Mouse (Mus musculus) spleen, postnatal 14 days (tissue): ENCODE measurements at regions not wholly inside any gene's neighbourhood (a gene's known extent, or its start where the extent isn't known, plus 50 kb on each side); places are given as distances from the start of the nearest gene placed in this dataset.

Experiments used
- DNase-seq, 2 experiments: peaks; one replicate each; pipeline ENCODE4 v3.0.0; 2021 to 2022; ENCODE audit warnings: low spot score in 2 of 2

GRCm38 (mm10) chr16:95886131-95886530 lies 104.6 kb downstream of the Psmg1 start:
- no peak for DNase-seq

GRCm38 (mm10) chr16:95873297-95873696 lies 117.5 kb downstream of the Psmg1 start:
- DNase-seq = no peak

- no peak for DNase-seq
Observed at GRCm38 (mm10) chr16:95872436-95872835, 118.3 kb downstream of the Psmg1 start.

GRCm38 (mm10) chr16:95870291-95870690 lies 120.5 kb downstream of the Psmg1 start:
- no peak for DNase-seq

DNA sequence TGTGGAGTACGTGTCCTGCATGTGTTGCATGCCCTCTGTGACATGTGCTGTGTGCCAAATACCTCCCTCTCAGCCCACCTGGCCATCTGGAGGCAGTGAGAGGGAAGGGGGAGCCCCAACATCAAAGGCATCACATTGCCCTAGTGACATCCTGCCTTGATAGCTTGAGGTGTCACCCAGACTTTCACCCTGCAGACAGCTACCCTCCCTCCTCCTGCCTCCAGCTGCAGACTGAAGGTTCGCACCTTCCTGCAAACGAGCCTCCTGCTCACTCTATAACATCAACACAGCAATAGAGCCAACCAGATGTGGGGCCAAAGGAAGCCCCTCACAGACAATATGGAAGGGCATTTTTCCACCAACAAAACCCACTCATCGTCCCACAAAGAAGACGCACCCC lies 121.3 kb downstream of the Psmg1 start:
- no peak for DNase-seq

- DNase-seq = no peak
Observed at GRCm38 (mm10) chr16:95868896-95869295, 121.9 kb downstream of the Psmg1 start.

DNA sequence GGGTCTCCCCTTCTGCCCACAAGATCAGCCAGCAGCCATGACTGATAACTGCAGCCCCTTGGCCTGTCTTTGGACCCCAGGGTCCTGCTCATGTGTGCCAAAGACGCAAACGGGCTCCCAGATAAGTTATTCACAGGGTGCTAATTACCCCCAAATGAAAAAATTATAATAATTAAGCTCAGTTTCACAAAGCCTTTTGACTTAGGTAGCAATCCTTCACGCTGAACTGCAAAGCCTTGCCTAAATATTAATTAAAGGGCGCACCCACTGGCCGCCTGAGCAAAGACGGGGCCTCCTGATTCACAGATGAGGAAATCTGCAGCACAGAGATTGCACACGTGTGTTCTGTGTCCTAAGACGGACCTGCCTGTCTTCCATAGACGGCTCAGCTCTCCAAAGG lies 123.2 kb downstream of the Psmg1 start:
- DNase-seq = no peak

DNA sequence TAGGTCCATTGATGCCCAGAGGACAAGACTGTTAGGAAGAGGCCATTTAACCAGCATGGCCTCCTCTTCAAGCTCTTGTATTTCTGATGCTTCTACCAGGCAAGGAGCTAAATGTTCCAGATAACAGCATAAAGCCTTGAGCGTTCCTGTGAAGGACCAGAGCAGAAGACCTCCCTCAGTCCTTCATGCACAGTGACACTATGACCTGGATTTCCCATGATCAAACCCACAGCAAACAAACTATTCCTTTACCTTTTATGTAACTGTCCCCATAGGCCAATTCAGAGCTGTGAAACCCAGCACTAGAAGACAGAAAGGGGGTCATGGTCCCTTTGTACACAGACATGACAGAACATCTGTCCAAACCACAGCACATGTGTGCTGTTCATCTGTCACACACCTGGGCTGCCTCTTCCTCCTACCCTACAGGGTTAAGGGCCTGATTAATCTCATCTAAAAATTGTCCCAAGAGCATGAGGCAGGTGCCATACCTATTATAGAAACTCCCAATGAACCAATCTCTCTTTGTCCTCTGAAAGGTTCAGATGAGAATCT lies 123.8 kb downstream of the Psmg1 start:
- DNase-seq = no peak

DNA sequence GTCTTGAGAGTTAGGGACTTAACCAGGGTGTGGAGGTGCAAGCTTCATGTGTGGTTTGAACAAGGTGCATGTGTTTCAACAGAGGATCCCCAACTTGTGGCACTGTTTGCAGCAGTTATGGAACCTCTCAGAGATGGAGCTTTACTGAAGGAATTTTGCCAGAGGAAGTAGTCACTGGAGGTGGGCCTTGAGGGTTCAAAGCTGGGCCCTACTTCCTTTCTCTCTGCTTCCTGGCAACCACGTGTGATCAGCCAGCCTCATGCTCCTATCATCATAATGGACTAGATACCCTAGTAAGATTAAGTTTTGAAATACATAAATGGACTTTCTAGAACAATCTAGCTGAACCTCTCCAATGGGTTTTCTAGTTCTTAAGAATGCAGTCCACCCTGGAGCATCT lies 125.2 kb downstream of the Psmg1 start:
- no peak for DNase-seq

DNA sequence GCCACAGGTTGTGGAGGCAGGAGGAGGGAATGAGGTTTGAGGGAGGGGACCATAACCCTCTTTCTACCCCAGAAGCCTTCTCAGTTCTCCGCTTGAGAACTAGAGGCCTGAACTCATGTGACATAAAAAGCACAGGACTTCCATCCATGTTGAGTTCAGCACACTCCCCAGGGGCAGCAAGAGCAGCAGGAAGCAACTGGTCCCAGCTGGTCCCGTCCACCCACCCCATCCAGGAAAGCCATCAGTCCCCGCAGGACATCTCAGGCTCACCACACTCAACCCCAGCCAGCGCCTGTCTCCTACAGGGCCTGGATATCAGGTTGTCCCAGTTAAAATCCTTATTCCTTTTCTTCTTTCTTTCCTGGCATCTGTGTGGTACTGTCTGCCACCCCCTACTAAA lies 126.1 kb downstream of the Psmg1 start:
- DNase-seq = no peak

GRCm38 (mm10) chr16:95864106-95864505 lies 126.7 kb downstream of the Psmg1 start:
- no peak for DNase-seq

DNA sequence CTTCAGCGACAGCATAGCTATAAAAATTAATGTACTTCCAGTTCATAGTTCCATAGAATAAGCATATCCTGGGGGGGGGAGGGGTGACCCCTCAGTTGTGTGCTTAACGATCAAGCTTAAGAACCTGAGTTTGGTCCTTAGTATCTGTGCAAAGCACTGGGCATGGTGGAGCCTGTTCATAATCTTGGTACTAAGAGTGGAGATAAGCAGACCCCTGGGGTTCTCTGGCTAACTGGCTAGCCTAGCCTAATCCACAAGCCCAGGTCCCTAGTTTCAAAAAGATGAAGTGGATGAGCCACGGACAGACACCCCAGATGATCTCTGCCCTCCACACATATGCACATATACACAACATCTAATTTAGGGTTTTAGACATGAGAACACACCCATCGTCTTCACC lies 127.2 kb downstream of the Psmg1 start:
- no peak for DNase-seq

GRCm38 (mm10) chr16:95862621-95863020 lies 128.1 kb downstream of the Psmg1 start:
- no peak for DNase-seq

DNA sequence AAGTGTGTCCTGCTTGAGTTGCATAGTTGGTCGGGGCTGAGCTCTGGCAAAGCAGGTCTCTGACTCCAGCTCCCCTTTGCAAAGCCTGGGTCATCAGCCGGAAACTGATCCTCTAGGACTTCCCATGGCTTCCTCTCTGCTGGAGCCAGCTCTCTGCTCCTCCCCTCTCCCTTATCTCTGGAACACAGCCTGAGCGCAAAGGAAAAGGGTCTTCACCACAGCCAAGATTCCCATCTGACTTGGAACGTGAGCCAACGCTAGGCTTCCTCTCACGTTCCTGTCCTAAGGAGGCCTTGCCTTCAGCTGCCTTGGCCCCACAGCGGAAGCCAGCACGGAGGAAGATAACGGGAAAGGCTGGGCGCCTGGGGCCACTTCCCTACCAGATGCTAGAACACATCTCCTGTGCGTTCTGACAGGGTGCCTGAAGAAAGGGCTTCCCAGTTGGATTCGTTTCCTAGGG lies 129.5 kb downstream of the Psmg1 start:
- DNase-seq = no peak

DNA sequence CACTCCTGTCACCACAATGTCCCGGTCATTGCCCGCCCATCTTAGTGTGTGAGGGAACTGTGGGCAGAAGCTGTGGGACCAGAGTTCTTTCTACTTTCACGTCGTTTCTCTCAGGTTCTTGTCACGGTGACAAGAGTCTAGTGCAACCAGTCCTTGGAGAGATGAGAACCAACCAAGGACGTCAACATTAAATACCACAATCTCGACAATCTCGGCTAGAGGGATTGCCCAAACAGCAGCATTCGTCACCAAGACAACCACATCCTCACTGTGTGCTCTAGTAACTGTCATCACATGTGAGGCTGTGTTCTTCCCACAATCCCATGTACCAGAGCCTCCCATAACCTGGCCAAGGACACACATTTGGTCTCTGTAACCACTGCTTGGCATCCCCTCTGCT lies 129.9 kb downstream of the Psmg1 start:
- DNase-seq = no peak

- DNase-seq = no peak
Observed at GRCm38 (mm10) chr16:95860111-95860510, 130.6 kb downstream of the Psmg1 start.

DNA sequence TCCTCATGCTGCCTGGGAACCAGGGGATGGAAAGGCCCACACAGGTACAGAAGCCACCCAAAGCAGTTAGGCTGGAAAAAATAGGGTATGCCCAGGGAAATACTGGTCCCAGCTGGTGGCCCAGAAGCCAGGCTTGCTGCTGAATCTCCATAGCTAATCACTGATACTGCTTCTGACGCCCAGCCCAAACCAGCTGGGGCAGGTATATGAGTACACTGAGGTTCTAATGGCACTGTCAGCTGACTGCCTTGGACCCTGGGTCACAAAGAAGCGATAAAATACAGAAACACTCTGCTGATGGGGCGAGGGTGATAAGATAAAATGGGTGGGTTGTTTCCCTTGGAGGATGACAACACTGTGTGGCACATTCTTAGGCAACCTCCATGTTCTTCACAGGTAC lies 133.4 kb downstream of the Psmg1 start:
- DNase-seq = no peak

- DNase-seq = no peak
Observed at GRCm38 (mm10) chr16:95855230-95855629, 135.5 kb downstream of the Psmg1 start.

DNA sequence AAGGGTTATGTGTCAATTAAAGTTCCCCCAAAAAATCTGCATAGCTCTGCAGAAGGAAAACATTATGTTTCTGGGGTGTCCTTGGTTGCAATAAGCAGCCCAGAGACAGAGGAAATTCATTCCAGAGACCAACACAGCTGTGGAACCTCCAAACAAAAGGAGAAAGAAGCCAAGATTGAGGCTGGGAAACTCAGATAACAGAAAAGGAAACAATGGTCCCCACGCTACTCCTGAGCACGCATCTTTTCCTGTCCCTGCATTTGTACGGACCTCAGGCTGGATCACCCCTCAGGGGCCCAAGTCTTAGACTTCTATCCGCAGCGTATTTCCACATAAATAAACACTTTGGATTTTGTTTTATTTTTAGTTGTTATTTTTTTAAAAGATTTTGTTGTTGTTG lies 138.9 kb downstream of the Psmg1 start:
- no peak for DNase-seq

DNA sequence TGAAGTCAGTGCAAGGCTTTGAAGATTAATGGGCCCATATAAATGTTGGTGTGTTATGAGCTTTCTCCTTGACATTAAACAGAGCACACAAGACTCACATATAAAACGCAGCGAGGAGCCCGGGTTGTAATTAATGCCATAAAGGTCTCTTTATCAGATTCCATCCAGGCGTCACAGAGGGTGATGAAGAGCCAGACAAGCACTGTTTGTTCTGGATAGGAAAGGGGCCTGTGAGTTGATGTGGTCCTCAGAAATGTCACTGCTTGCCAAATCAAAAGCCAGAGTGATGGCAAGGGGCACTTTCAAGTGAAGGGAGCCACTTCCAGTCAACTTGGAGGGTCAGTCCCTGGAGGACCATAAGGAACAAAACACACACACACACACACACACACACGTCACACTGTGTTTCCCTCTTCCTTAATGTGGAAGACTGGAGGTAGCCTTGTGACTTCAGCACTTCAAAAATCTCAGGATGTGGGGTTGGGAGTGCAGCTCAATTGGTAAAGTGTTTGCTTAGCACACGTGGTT lies 142.1 kb downstream of the Psmg1 start:
- DNase-seq = no peak

GRCm38 (mm10) chr16:95847765-95848483 lies 142.8 kb downstream of the Psmg1 start:
- DNase-seq = no peak

DNA sequence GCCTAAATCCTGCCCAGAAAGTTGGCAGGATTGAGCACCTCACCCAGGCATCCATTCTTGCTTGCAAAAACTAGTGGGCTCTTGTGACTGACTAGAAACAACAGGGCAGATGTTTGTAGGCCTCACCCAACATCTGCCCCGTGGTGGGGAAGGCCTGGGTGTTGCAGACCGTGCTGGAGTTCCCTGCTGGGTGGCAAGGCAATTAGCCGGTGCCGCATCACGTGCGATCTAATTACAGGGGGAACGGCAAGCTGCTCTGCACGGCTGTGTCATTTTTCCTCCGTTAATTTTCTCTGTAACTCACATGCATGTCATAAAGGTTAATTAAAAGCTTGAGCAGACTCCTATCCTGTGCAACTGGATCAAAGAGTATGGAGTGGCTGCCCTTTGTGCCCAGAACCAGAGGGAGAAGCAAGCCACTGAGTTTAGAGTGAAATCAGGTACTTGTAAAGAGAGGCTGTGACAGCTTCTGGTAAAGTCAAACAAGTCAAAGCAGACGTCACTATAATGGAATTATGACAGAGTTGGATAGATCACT lies 143.5 kb downstream of the Ets2 start:
- no peak for DNase-seq

DNA sequence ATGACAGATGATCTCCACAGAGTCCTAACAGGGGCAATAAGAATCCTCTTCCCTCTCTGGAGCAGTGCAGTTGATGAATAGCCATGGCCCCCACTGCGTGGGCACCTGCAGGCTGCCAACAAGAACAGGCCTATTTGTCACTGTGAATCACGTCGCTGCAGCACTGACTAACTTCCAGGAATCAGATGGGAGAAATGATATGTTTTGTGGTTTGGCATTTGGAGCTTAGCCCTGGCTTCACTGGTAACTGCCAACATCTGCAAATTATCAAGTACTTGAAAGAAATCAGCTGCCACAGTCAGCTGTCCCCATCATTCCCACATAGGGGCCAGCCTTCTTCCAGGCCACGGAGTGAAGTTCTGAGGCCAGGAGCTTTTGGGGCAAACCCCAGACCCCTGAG lies 142.8 kb downstream of the Ets2 start:
- no peak for DNase-seq
